Mouse (Mus musculus) bone marrow, adult 2 months (tissue): ENCODE measurements at regions not wholly inside any gene's neighbourhood (a gene's known extent, or its start where the extent isn't known, plus 50 kb on each side); places are given as distances from the start of the nearest gene placed in this dataset.

Source experiments
- CTCF ChIP-seq: fragments of 200-500 bp; IDR thresholded peaks from 2 replicates; pipeline ENCODE4 v1.5.1; 2011; ENCODE audit warnings: low read length, control low read depth; ENCODE audit not compliant: control insufficient read depth, insufficient read depth
- POLR2A ChIP-seq: fragments of 200-500 bp; IDR thresholded peaks from 2 replicates; pipeline ENCODE4 v1.6.1; 2011; ENCODE audit warnings: low read depth, mild to moderate bottlenecking, control low read depth, low read length, borderline replicate concordance; ENCODE audit not compliant: control insufficient read depth

DNA sequence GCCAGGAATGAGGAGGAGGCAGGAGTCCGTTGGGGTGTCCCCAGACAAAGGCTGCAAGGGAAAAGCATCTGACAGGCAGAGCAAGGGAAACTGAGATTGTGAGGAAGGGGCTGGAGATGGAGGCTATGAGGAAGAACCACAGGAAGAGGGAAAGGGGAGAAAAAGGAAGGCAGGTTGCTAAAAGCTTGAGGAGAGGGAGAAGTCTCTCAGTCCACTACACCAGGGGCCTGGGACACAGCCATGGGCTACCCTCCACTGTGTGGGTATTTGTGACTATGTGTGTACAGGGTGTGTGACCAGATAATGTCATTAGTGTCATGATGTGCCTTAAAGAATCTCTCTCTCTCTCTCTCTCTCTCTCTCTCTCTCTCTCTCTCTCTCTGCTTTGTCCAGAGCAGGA, 77.9 kb downstream of the Hif1an start:
- TF ChIP-seq CTCF (no peak), POLR2A (no peak)
